Mouse (Mus musculus) fibroblast of lung, adult 2 months (primary cell): ENCODE measurements around the gene Lrrk1.
A peak's percentile ranks its signal among the peaks of the same experiment; 100 is the strongest.

Experiments used
- DNase-seq: peaks from one replicate; pipeline ENCODE4 v3.0.0-alpha.2; 2011; ENCODE audit warnings: low read depth

Lrrk1 gene

DNA sequence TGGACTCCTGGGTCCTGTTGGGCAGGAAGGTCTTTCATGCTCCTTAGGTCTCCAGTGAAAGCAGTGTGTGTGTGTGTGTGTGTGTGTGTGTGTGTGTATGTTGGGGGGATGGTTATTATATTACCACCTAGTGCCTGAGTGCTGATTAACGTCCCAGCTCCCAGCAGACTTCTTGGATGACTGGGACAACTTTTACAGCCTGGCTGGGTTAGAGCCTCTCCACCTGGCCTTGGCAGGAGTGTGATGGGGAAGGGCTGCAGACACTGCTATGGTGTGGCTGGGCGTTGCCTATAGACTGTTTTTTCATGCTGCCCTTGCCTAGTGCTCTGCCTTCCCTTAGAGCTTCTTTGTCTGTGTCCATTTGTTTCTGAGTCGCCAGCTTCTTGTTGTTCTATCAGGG is 48.1 kb downstream of the Lrrk1 start:
- DNase-seq = no peak

DNA sequence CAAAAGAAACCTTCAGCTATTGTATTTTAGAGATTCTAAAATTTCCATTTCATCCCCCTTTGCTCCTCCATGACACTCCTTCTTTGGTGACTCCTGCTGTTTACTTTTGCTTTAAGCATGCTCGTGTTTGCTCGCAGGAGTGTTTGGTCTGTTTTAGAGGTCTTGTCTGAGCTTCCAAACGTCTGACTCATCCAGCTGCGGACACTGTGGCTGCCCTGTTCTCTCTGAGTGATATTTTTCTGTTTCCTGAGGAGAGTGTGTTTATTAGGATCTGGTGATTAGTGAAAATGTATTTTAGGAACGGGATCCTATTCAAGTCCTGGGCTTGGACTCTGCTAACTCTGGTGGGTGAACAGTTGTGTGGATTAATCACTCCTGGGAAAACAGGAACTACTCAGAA is 48.5 kb downstream of the Lrrk1 start:
- DNase-seq = peak; percentile 95

DNA sequence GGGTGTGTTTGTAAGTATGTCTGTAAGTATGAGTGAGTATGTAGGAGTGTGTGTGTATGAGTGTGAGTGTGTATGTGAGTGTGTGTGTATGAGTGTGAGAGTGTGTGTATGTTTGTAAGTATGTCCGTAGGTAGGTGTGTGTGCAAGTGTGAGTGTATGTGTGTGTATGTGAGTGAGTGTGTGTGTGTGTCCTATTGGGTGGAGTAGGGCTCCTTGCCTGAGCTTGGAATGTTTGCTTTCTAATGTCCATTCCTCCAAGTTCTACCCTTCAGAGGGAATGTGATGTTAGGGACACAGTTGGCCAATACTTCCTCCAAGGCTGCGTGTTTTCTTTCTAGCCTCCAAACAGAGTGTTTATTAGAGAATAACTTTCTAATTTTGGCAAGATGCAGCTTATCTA is 51.2 kb downstream of the Lrrk1 start:
- DNase-seq = no peak

DNA sequence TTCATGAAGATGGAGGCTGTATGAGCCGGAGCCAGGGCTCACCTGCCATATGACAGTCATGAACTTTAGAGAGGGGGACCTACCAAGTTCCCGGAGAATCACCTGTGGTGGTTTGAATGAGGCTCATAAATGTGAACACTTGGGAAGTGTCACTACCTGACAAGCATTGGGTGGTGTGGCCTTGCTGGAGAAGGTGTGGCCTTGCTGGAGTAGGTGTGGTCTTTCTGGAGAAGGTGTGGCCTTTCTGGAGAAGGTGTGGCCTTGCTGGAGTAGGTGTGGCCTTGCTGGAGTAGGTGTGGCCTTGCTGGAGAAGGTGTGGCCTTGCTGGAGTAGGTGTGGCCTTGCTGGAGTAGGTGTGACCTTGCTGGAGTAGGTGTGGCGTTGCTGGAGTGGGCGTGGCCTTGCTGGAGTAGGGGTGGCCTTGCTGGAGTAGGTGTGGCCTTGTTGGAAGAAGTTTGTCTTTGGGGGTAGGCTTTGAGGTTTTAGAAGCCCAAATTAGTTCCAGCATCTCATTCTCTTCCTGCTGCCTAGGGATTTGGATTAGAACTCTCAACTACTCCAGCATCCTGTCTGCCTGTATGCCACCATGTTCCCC is 54.1 kb downstream of the Lrrk1 start:
- DNase-seq = no peak

DNA sequence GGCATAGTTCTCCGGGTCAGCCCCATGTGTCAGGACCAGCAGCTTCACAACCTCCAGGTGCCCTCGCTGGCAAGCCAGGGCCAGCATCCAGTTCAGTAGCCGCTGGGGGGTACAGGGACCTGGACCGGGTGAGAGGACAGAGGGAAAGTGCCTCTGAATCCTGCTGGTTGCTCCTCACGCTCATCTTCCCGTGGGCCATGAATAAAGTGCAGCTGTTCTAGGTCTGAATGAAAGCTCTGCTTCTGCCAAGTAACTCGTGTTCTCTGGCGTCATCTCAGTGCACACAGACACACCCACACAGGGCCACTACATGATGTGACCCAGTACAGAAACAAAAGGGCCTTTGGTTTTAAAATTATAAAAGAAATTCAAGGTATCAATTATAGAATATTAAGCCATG is 55.8 kb downstream of the Lrrk1 start:
- DNase-seq = no peak

DNA sequence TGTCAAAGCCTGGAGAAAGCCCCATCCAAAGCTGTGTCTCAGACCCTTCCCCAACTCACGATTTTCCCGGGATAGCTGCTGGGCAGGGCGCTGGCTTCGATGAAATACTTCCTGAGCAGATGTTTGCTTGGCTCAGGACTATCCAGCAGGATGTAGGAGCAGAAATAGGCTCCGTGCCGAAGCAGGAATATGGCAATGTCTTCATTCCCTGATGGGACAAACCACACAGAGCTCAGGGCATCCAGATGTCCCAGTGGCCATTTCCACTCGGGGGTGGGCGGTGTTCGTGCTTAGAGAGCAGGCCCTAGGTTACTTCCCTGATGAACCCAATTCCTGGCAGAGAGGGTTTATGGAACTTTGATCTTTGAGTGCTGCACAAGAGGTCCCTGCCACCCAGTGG is 57.5 kb downstream of the Lrrk1 start:
- no peak for DNase-seq

DNA sequence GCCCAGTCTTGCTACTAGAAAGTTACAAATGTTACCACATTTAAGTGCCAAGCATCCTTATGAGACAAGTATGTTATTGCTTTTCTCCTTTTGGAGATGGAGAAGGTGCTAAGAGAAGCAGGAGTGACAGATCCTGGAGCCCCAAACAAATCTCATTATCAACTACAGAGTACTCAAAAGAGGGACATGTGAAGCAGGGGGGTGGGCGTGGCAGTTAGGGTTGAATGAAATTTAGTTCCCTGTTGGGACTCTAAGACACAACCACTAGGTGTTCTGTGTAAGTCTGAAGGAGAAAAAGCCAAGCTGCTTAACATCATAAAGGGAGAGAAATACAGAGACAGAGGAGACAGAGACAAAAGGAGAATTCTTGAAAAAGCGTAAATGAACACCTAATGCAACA is 60.6 kb downstream of the Lrrk1 start:
- DNase-seq = no peak

DNA sequence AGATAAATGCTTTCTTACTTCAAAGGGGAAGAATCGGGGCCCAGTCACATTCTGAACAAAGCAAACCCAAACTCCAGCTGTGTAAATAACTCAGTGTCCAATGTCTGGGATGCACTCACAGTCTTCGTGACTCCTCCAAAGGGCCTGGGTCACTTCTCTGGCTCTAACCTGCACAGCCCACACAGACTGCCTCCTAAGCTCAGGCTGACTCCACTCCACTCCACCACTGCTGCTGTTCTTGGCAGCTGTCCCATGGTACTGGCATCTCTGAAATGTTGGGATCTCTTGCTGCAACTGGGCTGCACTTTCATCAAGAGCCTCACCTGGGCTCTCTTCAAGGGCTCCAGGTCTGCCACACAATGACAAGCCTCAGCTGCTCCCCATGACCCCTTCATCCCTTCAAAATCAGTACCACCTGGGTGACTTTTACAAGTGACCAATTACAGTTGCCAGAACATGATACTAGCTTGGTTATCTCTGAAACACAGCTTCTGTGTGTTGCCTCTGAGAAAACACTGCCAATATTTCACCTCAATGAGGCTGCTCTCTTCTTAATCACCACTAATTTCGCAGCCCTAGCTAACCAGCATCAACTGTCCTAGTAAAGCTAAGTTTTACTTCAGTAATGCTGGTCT is 62.6 kb downstream of the Lrrk1 start:
- peak; percentile 68 for DNase-seq

DNA sequence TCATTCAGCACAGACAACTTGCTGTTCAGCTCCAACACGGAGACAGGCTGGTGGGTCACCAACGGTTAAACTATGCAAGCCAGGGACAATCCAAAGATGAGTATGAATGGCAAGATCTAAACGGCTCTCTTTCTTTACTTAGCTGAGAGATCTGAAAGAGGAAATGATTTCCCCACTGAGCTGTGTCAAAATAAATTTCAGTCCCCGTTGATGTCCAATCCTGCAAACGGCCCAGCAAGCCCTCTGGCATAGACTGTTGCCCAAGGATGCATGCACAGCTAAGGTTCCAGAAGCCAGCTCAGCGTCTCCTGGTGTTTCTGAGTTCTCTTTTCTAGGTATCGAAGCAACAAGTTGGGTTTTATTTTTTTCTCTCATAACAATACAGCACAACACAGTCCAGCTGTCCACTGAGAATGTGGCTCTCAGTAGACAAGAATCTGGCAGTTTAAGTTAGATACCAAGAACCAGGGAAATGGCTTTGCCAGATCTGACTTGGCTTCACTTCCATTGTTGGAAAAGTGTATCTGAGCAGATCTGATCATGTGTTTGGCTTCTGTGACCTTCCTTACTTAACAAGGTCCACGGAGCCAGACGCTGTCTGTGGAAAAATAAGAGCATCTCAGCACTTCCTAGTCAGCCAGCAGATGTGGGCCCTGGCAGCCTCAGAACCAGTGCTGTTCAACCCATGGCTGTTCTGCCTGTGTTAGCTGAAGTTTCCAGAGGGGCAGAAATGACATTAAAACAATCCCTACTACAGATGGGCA is 64.7 kb downstream of the Lrrk1 start:
- peak; percentile 60 for DNase-seq

DNA sequence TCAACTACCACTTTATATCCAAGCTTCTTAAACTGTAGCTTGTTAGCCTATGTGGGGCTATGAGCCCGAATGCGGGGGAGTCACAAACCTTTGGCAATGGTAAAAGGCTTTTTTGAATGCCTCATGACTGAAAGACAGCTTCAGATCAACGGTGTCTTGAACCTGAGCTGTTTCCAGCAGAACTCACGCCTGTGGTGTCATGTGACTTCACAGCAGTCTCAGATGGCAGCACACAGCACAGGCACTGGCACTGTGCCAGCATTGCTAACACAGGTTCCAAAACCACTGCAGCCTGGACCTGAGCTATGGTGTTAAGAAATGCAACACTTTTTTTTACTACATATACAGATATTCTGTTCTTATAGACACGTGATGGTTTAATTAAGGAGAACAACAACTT is 67.2 kb downstream of the Lrrk1 start:
- DNase-seq = peak; percentile 78

DNA sequence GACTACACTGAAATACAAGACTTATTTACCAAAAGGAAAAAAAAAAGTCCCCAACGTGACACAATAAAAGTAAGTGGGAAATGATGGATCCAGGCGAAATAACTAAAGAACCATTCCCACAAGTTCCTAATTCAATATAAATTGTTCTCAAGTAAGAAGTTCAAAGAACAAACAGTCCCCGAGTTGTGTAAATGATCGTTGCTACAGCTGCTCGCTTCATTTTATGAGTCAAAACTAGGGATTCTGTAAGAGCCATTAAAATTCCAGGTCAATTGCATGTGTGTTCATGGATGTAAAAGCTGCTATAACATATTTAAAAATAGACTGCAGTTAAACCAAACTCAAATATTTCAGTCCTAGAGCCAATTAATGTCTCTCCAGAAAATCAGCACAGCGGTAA is 70.0 kb downstream of the Lrrk1 start:
- no peak for DNase-seq

DNA sequence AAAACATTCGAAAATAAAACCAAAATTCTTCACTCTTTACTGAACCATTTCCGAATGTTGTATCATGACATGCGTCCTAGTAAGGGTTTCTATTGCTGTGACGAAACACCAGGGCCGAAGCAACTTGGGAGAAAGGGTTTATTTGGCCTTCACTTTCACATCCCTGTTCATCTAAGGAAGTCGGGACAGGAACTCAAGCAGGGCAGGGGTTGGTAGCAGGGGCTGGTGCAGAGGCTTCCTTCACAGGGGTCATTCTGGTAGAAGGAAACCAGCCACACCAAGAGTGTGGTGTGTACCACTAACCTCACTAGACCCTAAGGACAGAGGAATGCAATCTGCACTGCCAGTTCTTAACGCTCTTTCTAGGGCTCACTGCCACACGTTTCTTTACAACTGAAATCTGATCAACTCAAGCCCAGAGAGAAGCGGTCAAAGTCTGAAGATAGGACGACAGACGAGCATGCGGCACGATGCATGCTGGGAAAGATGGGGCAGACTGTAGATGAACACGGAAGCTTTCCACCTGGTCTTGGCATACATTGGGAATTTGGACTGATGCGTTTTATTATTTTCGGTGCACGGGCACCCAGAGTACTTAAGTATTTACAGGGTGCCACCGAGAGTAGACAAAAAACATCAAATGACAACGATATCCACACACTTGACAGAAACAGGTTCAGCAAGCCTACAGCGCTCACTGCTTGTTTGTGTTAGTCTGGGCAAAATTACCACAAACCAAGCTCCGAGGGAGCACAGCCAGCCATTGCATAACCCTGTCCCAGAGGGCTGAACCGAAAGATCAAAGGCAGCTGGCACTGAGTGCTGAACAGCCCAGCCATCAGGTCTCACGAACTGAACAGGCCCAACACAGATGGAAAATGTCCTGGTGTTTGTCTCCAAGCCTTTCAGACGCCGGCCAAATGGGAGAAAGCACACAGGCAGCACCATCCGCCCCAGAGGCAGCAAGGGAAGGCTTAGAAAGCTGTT is 77.2 kb downstream of the Lrrk1 start:
- DNase-seq = peak; percentile 98

DNA sequence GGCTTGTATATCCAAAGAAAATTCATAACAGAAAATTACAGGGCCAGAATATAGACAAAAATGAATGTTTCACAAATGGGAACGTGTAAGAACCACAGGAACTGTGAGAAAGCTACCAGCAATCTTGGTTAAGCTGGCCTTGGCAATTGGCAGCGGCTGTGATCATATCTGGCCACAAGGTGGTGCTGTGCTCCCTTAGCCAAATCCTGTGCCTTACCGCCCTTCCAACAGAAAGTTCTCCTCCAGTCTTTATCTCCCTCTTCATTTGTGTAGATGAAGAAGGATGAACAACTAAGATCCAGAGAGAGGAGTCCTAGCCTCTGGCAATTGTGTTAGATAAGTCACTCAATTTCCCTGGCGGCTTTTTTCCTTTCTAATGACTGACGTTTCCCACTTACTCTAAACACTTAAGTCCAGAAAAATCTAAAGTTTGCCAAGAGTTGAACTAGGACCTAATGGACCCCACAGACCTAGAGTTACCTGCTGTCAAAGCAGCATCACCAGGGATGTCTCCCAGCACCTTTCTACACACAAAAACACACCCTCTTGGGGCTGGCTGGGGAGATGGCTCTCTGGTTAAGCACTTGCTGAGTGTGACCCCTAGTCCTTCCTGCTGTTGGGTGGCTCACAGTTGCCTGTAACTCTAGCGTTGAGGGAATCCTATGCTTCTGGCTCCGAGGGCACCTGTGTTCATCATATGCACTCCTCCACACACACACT is 78.0 kb downstream of the Lrrk1 start:
- DNase-seq = peak; percentile 93

DNA sequence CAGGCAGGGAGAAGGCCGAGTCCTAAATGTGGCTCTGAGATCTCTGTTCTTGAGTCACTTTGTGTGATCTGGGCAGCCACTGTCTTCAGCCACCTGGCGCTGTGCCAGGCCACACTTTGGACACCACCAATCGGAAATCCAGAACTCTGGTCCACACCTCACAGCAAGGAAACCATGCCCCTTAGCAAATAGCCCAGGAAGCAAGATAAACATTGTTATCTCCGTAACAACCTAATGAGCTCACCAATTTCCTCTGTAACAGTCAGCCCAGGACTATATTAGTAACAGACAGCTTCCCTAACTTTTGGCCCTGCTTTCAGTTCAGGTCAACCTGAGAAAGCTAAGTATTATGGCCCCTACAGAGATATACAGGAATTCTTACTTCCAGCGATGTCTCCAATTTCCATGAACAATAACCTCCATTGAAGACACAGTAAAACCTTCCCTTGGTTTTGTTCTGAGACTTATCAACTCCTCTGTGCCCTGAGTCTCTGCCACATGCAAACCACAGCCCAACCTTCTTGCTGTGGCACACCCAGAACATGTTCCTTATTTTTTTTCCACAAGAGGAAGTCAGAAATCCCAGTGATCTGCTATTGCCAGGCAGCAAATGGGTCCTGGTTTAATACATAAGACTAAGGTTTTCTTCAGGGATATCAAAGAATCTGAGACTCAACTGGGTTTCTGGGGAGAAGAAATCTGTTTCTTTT is 78.8 kb downstream of the Lrrk1 start:
- no peak for DNase-seq

DNA sequence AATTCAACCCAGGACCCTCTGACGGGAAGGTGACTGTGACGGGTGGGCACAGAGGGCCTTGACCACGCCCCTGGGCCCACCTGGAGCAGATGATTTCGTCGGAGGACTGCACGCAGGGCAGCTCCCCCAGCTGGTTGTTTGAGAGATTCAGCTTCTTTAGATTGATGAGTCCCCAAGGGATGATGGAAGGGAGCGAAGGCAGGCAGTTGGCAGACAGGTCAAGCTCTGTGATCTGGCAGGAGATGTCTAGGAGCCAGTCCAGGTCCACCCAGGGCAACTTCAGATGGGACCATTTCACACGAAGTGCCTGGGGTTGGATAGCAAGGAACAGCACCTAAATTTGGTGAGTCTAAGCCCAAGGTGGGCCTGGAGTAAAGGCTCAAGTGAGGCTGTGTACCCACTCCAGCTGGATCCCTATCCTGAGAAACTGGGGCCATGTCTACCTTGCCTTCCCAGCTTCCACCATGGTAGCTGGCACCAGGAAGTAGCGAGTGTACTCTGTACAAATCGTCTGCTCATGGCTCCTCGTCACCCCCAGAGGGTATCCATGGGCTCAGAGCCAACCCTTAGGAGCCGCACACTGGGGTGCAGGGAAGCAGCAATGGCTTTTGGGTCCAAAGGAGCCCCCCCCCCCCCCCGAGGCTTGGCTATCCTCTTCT is 79.4 kb downstream of the Lrrk1 start:
- DNase-seq = no peak

DNA sequence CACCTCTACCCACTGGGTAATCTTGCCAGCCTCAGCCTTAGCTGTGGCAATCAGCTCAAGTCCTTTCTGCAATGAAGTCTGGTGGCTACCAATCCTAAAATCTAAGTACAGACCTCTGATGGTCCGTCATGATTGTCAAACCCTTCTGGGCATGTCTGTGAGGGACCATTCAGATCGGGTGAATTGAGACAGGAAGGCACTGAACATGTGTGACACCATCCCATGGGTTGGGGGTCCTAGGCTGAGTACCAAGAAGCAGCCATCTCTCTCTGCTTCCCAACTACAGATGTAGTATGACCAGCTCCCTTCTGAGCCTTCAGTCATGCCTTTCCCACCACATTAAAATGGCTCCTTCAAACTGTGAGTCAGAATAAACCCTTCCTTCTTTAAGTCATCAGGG is 80.4 kb downstream of the Lrrk1 start:
- no peak for DNase-seq

DNA sequence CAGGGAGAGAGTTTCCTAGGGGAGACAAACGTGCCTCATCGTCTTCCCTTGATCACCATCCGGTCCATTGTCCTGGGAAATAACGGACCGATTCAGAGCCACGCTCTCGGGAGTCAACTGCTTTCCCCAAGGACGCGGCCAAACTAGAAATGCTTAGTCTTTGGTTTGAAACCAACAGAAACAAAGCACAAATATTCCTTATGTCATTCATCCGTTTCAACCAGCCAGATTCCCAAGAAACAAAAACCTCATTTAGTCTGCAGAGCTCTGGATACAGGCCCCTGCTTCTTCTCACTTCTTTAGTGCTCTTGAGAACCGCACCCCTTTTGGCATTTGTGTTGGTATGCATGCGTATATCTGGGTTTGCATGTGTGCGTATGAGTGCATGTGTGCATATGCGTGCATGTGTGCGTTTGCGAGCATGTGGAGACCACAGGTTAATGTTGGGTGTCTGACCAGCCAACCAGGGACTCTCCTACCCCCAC is 82.4 kb downstream of the Lrrk1 start:
- peak; percentile 64 for DNase-seq

DNA sequence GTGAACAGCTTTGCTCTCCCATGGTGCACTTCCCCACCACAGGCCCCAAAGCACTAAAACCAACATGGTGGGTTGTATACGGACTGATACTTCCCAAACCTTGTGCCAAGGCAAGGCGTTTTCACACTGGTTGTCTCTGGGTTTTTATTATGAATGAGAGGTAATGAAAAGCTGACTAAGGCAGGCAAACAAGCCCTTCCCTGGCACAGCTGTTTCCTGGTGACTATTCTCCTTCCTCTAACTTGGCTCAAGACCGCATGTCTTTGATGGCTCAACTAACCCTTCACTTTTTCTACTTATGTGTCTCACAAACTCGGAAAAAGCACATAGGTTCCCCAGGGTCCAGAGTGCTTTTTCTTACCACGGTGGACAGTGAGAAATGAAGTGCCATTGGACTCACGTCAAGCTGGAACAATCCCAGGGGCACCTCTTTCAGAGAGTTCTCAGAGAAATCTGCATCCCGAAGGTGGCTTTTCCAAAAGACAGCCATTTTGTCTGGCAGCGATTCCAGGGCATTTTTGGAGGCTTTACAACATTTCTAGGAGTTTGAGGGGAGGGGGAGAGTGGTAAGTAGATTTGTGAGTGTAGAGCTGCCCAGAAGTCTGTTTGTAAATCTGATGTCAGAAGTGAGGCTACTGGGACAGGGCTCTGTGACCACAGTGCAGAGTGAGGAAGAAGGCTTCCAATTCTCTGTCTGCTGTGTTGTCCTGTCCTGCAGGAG is 83.0 kb downstream of the Lrrk1 start:
- DNase-seq = peak; percentile 66

DNA sequence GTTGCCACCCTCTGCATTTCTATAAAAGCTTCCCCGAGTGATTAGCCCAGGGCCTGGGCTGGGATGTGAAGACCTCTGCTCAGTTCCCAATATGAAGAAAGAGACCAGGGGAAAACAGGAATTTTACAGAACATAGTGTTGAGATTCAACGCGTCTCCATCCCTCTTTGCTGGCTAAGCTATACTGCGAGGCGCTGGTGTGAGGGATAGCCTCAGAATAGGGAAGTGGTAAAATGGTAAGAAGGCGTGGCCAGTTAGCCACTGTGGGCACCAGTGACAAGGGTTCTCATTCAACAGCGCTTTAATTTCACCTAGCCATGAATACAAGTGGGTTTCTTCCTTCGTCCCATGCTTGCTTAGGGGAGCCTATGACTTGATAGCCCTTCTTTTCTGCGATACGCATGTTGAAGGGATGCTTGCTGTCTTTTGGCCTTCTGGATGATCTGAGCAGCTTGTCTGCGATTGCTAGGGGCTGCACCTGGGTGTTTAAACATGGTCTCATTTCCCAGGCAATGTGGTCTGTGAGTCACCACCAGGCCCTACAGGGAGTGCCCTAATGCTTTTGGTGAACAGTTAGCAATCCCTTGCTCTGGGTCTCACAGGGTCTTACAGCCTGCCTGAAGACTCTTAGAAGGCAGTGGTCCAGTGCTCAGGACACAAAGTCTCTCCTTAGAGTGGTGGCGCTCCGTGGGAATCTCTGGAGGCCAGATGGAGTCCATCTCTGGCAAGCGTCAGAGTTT is 84.1 kb downstream of the Lrrk1 start:
- DNase-seq = no peak
